Comparison of ENCODE assay signal across 8 mouse cellular contexts in genomic region chr2:31787029-31787428, GRCm38 (mm10). TPM values are rescaled to one million over a fixed set of nuclear protein-coding genes. Genes with fewer than 3 reads are reported as not detected.
A peak's percentile ranks its signal among the peaks of the same experiment; 100 is the strongest.
DNase-seq lines count a peak whose midpoint lies in the region; ATAC-seq and TF ChIP-seq lines count a peak whose summit lies in the region.

No protein-coding gene starts in this region.

- no peaks in the 10 kb centered on the region for H3K27me3 ChIP-seq in heart, embryonic 10.5 days (ENCODE audit: insufficient read depth, poor library complexity, severe bottlenecking)
- H3K27me3 ChIP-seq in hindbrain, embryonic 15.5 days: no peaks in the 10 kb centered on the region
- no peaks in the 10 kb centered on the region for H3K27me3 ChIP-seq in testis, adult 2 months (ENCODE audit: control insufficient read depth, insufficient read depth, low read length)

- WGBS in heart, embryonic 10.5 days: 28% methylated on average over 7 of the region's 7 CpGs
- 15% methylated on average over 7 of the region's 7 CpGs for WGBS in hindbrain, embryonic 15.5 days

- H3K4me2 ChIP-seq in hindbrain, embryonic 15.5 days: no peak overlapping the region

- no peak overlapping the region for H3K9ac ChIP-seq in hindbrain, embryonic 15.5 days

- no peak for TF ChIP-seq POLR2A in testis, adult 2 months (IDR thresholded peaks at IDR 0.05; ENCODE audit: control insufficient read depth, low read depth, low read length)

- H3K4me3 ChIP-seq in heart, embryonic 10.5 days: no peak overlapping the region
- no peak overlapping the region for H3K4me3 ChIP-seq in hindbrain, embryonic 15.5 days
- H3K4me3 ChIP-seq in testis, adult 2 months (ENCODE audit: control insufficient read depth, low read depth, low read length): no peak overlapping the region

- no peaks in the 10 kb centered on the region for H3K4me1 ChIP-seq in heart, embryonic 10.5 days
- 0 out of 2 replicates have a peak, but pooled peaks cover 7% of the 10 kb centered on the region for H3K4me1 ChIP-seq in hindbrain, embryonic 15.5 days (replicated peaks)
- H3K4me1 ChIP-seq in testis, adult 2 months (ENCODE audit: control insufficient read depth, insufficient read depth, low read length): no peaks in the 10 kb centered on the region

- H3K27ac ChIP-seq in heart, embryonic 10.5 days: no peak overlapping the region
- no peak overlapping the region for H3K27ac ChIP-seq in hindbrain, embryonic 15.5 days (replicated peaks)
- no peak overlapping the region for H3K27ac ChIP-seq in testis, adult 2 months (ENCODE audit: control insufficient read depth, insufficient read depth, low read depth, low read length)

- ATAC-seq in hindbrain, embryonic 15.5 days (ENCODE audit: low FRiP score, low read depth): 0 out of 2 replicates have a peak, but pooled peaks have one; percentile 24

- peaks cover 99% of the 10 kb centered on the region for H3K36me3 ChIP-seq in heart, embryonic 10.5 days
- peaks cover 8% of the 10 kb centered on the region for H3K36me3 ChIP-seq in hindbrain, embryonic 15.5 days
- H3K36me3 ChIP-seq in testis, adult 2 months (ENCODE audit: control insufficient read depth, insufficient read depth, low read length): peaks cover 5% of the 10 kb centered on the region

- TF ChIP-seq CTCF in testis, adult 2 months (IDR thresholded peaks at IDR 0.05; ENCODE audit: control insufficient read depth, insufficient read depth, insufficient replicate concordance, low read depth, low read length): peak; percentile 77; the same call in 1 of the 2 replicates

- DNase-seq in heart, adult 11 months: peak; percentile 95
- no peak for DNase-seq in heart, embryonic 10.5 days (ENCODE audit: low spot score)
- peak; percentile 77 for DNase-seq in adrenal gland, adult 2 months
- DNase-seq in embryo, embryonic 10.5 days (ENCODE audit: low spot score): peak; percentile 91
- peak; percentile 41 to 65 for DNase-seq in left cerebral cortex, adult 8-10 months (ENCODE audit: low spot score in 2 of 2)
- DNase-seq in natural killer cell, adult 2 months (ENCODE audit: low spot score in 2 of 2): peak; percentile 68 to 75

- no peaks in the 10 kb centered on the region for H3K9me3 ChIP-seq in heart, embryonic 10.5 days
- H3K9me3 ChIP-seq in hindbrain, embryonic 15.5 days: no peaks in the 10 kb centered on the region

RNA-seq across cellular contexts. Expression of gene Qrfp, which starts 23.4 kb away (rescaled TPM):
- polyA plus RNA-seq in heart, embryonic 10.5 days (2016; fragmentation: Nextera tagmentation; extraction: Ambion mirVana): 0.06 TPM in 1 of 2 replicates, not detected in the other
- not detected for total RNA-seq in adrenal gland, adult 2 months (2021)
- polyA plus RNA-seq in adrenal gland, adult 2 months (2012; rRNA removed): not detected in 2 replicates
- polyA plus RNA-seq in hindbrain, embryonic 15.5 days (2015; fragmentation: Nextera tagmentation; extraction: Ambion mirVana): 0.12 TPM in 1 of 2 replicates, not detected in the other
- not detected for total RNA-seq in left cerebral cortex, adult 8-10 months (2022)
- 0.02 TPM in 1 of 2 replicates, not detected in the other for polyA plus RNA-seq in testis, adult 2 months (2012; rRNA removed)

RNA-seq across cellular contexts. Expression of gene Fibcd1, which starts 58.8 kb away (rescaled TPM):
- 0.12 and 0.36 TPM in 2 replicates for polyA plus RNA-seq in heart, embryonic 10.5 days (2016; fragmentation: Nextera tagmentation; extraction: Ambion mirVana)
- not detected for total RNA-seq in adrenal gland, adult 2 months (2021)
- polyA plus RNA-seq in adrenal gland, adult 2 months (2012; rRNA removed): 0.06 and 0.07 TPM in 2 replicates
- polyA plus RNA-seq in hindbrain, embryonic 15.5 days (2015; fragmentation: Nextera tagmentation; extraction: Ambion mirVana): 7.7 and 8.1 TPM in 2 replicates
- total RNA-seq in left cerebral cortex, adult 8-10 months (2022): 1 to 10 TPM; 6.9 to 9.0 (median 7.4) TPM
- polyA plus RNA-seq in testis, adult 2 months (2012; rRNA removed): 0.51 and 0.54 TPM in 2 replicates
